Mouse (Mus musculus): Measurements from ENCODE around the gene Per2. TPM values are rescaled to one million over a fixed set of nuclear protein-coding genes. Genes with fewer than 3 reads are reported as not detected.
"Not testable (repeated sequence)": the region's sequence is repeated elsewhere in the genome, so short reads cannot be mapped to it uniquely, and the experiment has no call there.

The Per2 gene
- polyA plus RNA-seq, 1 experiment = 1.8 TPM

GRCm38 (mm10) chr1:91484011-91484346, 24.9 kb upstream of the Per2 start:
- Histone ChIP-seq H3K36me3 (ENCODE audit: control insufficient read depth, insufficient read depth) (no peaks in the 10 kb centered on the region), H3ac (ENCODE audit: control insufficient read depth, insufficient read length) (no peak overlapping the region), H3K27me3 (ENCODE audit: control insufficient read depth, insufficient read depth, insufficient read length) (no peaks in the 10 kb centered on the region), H3K4me3 (no peak overlapping the region), H3K79me2 (ENCODE audit: control insufficient read depth, insufficient read depth) (no peaks in the 10 kb centered on the region), H3K4me2 (ENCODE audit: low read depth) (peak overlapping the region; percentile 3)
- TF ChIP-seq MYOG (IDR thresholded peaks at IDR 0.05; ENCODE audit: control insufficient read depth in 1 of 3, insufficient read depth in 1 of 3, insufficient read length in 2 of 3, low read depth in 2 of 3) = no peak
- TF ChIP-seq E2F4 (IDR thresholded peaks at IDR 0.05; ENCODE audit: insufficient read depth) = no peak
- no peak for TF ChIP-seq POLR2A (IDR thresholded peaks at IDR 0.05; ENCODE audit: insufficient read length, low read depth)
- TF ChIP-seq POLR2AphosphoS2 (IDR thresholded peaks at IDR 0.05; ENCODE audit: insufficient read length, low read depth) = no peak
- no peak for TF ChIP-seq CEBPB (IDR thresholded peaks at IDR 0.05; ENCODE audit: insufficient read depth, poor library complexity, severe bottlenecking)
- no peak for TF ChIP-seq SRF (IDR thresholded peaks at IDR 0.05; ENCODE audit: control insufficient read depth, insufficient read length, low read depth)
- TF ChIP-seq TCF3 (IDR thresholded peaks at IDR 0.05; ENCODE audit: insufficient read length, low read depth) = no peak
- TF ChIP-seq USF1 (IDR thresholded peaks at IDR 0.05; ENCODE audit: low read depth) = no peak
- TF ChIP-seq REST (IDR thresholded peaks at IDR 0.05; ENCODE audit: insufficient read depth, insufficient read length) = no peak
- TF ChIP-seq MAX (IDR thresholded peaks at IDR 0.05; ENCODE audit: low read depth) = no peak
- no peak for TF ChIP-seq TCF12 (IDR thresholded peaks at IDR 0.05; ENCODE audit: insufficient read depth, poor library complexity, severe bottlenecking)
- no peak for TF ChIP-seq MYOD1 (IDR thresholded peaks at IDR 0.05; ENCODE audit: control insufficient read depth in 1 of 3, insufficient read length in 2 of 3, low read depth in 2 of 3)

- Histone ChIP-seq H3ac (ENCODE audit: control insufficient read depth, insufficient read length) (no peak overlapping the region), H3K36me3 (ENCODE audit: control insufficient read depth, insufficient read depth) (no peaks in the 10 kb centered on the region), H3K4me3 (no peak overlapping the region), H3K4me2 (ENCODE audit: low read depth) (peak overlapping the region; percentile 3), H3K27me3 (ENCODE audit: control insufficient read depth, insufficient read depth, insufficient read length) (no peaks in the 10 kb centered on the region), H3K79me2 (ENCODE audit: control insufficient read depth, insufficient read depth) (no peaks in the 10 kb centered on the region)
- TF ChIP-seq POLR2A (IDR thresholded peaks at IDR 0.05; ENCODE audit: insufficient read length, low read depth) = no peak
- TF ChIP-seq TCF12 (IDR thresholded peaks at IDR 0.05; ENCODE audit: insufficient read depth, poor library complexity, severe bottlenecking) = peak; percentile 24
- TF ChIP-seq E2F4 (IDR thresholded peaks at IDR 0.05; ENCODE audit: insufficient read depth) = no peak
- TF ChIP-seq MYOG (IDR thresholded peaks at IDR 0.05; ENCODE audit: control insufficient read depth in 1 of 3, insufficient read depth in 1 of 3, insufficient read length in 2 of 3, low read depth in 2 of 3) = peak in 2 of 3 experiments; percentile 81 to 87
- peak; percentile 19 for TF ChIP-seq USF1 (IDR thresholded peaks at IDR 0.05; ENCODE audit: low read depth)
- no peak for TF ChIP-seq REST (IDR thresholded peaks at IDR 0.05; ENCODE audit: insufficient read depth, insufficient read length)
- TF ChIP-seq TCF3 (IDR thresholded peaks at IDR 0.05; ENCODE audit: insufficient read length, low read depth) = peak; percentile 38
- TF ChIP-seq MYOD1 (IDR thresholded peaks at IDR 0.05; ENCODE audit: control insufficient read depth in 1 of 3, insufficient read length in 2 of 3, low read depth in 2 of 3) = peak in 2 of 3 experiments; percentile 88 to 94
These were observed 24.3 kb upstream of the Per2 start for GRCm38 (mm10) chr1:91483304-91484010.

- H3K36me3 ChIP-seq (ENCODE audit: control insufficient read depth, insufficient read depth) = no peaks in the 10 kb centered on the region
- no peak overlapping the region for H3K4me2 ChIP-seq (ENCODE audit: low read depth)
- no peak overlapping the region for H3K4me3 ChIP-seq
- TF ChIP-seq MAX (IDR thresholded peaks at IDR 0.05; ENCODE audit: low read depth) (no peak), MYOG (IDR thresholded peaks at IDR 0.05; ENCODE audit: control insufficient read depth in 1 of 3, insufficient read depth in 1 of 3, insufficient read length in 2 of 3, low read depth in 2 of 3) (no peak), POLR2AphosphoS2 (IDR thresholded peaks at IDR 0.05; ENCODE audit: insufficient read length, low read depth) (no peak), USF1 (IDR thresholded peaks at IDR 0.05; ENCODE audit: low read depth) (no peak), TCF3 (IDR thresholded peaks at IDR 0.05; ENCODE audit: insufficient read length, low read depth) (no peak), POLR2A (IDR thresholded peaks at IDR 0.05; ENCODE audit: insufficient read length, low read depth) (no peak), MYOD1 (IDR thresholded peaks at IDR 0.05; ENCODE audit: control insufficient read depth in 1 of 3, insufficient read length in 2 of 3, low read depth in 2 of 3) (no peak), CEBPB (IDR thresholded peaks at IDR 0.05; ENCODE audit: insufficient read depth, poor library complexity, severe bottlenecking) (no peak)
- no peaks in the 10 kb centered on the region for H3K27me3 ChIP-seq (ENCODE audit: control insufficient read depth, insufficient read depth, insufficient read length)
- H3K79me2 ChIP-seq (ENCODE audit: control insufficient read depth, insufficient read depth) = no peaks in the 10 kb centered on the region
- no peak overlapping the region for H3ac ChIP-seq (ENCODE audit: control insufficient read depth, insufficient read length)
These were observed 23.6 kb upstream of the Per2 start for GRCm38 (mm10) chr1:91482616-91483211.

- no peak for TF ChIP-seq MYOG (IDR thresholded peaks at IDR 0.05; ENCODE audit: control insufficient read depth in 1 of 3, insufficient read depth in 1 of 3, insufficient read length in 2 of 3, low read depth in 2 of 3)
- no peak for TF ChIP-seq CEBPB (IDR thresholded peaks at IDR 0.05; ENCODE audit: insufficient read depth, poor library complexity, severe bottlenecking)
- no peak for TF ChIP-seq POLR2AphosphoS2 (IDR thresholded peaks at IDR 0.05; ENCODE audit: insufficient read length, low read depth)
- no peak for TF ChIP-seq POLR2A (IDR thresholded peaks at IDR 0.05; ENCODE audit: insufficient read length, low read depth)
- TF ChIP-seq SRF (IDR thresholded peaks at IDR 0.05; ENCODE audit: control insufficient read depth, insufficient read length, low read depth) = no peak
- TF ChIP-seq USF1 (IDR thresholded peaks at IDR 0.05; ENCODE audit: low read depth) = no peak
- TF ChIP-seq TCF3 (IDR thresholded peaks at IDR 0.05; ENCODE audit: insufficient read length, low read depth) = no peak
- no peak for TF ChIP-seq E2F4 (IDR thresholded peaks at IDR 0.05; ENCODE audit: insufficient read depth)
- no peak for TF ChIP-seq TCF12 (IDR thresholded peaks at IDR 0.05; ENCODE audit: insufficient read depth, poor library complexity, severe bottlenecking)
- no peak for TF ChIP-seq REST (IDR thresholded peaks at IDR 0.05; ENCODE audit: insufficient read depth, insufficient read length)
- TF ChIP-seq MYOD1 (IDR thresholded peaks at IDR 0.05; ENCODE audit: control insufficient read depth in 1 of 3, insufficient read length in 2 of 3, low read depth in 2 of 3) = no peak
- no peaks in the 10 kb centered on the region for H3K36me3 ChIP-seq (ENCODE audit: control insufficient read depth, insufficient read depth)
- no peak overlapping the region for H3K4me2 ChIP-seq (ENCODE audit: low read depth)
- H3K4me3 ChIP-seq = no peak overlapping the region
- no peaks in the 10 kb centered on the region for H3K79me2 ChIP-seq (ENCODE audit: control insufficient read depth, insufficient read depth)
- H3ac ChIP-seq (ENCODE audit: control insufficient read depth, insufficient read length) = no peak overlapping the region
- no peaks in the 10 kb centered on the region for H3K27me3 ChIP-seq (ENCODE audit: control insufficient read depth, insufficient read depth, insufficient read length)
These were observed 19.8 kb upstream of the Per2 start for GRCm38 (mm10) chr1:91478958-91479357.

GRCm38 (mm10) chr1:91478145-91478544, 19.0 kb upstream of the Per2 start:
- H3K27me3 ChIP-seq (ENCODE audit: control insufficient read depth, insufficient read depth, insufficient read length); H3K4me2 ChIP-seq (ENCODE audit: low read depth); H3ac ChIP-seq (ENCODE audit: control insufficient read depth, insufficient read length); H3K79me2 ChIP-seq (ENCODE audit: control insufficient read depth, insufficient read depth); H3K36me3 ChIP-seq (ENCODE audit: control insufficient read depth, insufficient read depth); H3K4me3 ChIP-seq: not testable (repeated sequence)
